Mouse (Mus musculus): ENCODE measurements around the gene Pde8a.

DNA sequence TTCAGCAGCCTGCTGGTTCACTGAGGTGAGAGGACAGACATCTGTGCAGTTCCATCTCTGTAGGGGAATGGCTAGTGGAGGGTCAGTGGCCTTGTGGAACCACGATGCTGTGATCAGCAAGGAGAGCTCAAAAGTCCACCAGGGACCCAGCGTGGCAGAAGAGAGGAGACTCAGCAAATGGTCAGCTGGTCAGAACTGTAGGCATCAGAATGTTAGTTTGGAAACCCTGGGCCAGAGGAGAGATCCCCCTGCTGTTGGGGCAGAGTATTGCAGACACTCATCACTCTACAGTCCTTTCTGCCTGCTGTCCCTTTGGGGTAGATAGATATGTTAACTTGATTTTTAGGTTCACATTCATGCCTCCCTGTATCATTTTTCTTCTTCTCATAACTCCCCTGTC lies 90.3 kb downstream of the Pde8a start:
- TF ChIP-seq POLR2A (IDR thresholded peaks at IDR 0.05; ENCODE audit: low read depth, low read length) (no peak), CTCF (IDR thresholded peaks at IDR 0.05; ENCODE audit: extremely low read depth, insufficient read length, insufficient replicate concordance, low read depth, low read length) (peak; percentile 50; the same call in 1 of the 2 replicates)
